Mouse (Mus musculus) brain, embryonic 14.5 days (tissue): ENCODE data around the gene BC052040.

Experiments used
- CTCF ChIP-seq: fragments of 200-500 bp; IDR thresholded peaks from 2 replicates; pipeline ENCODE4 v1.5.1; 2012; ENCODE audit warnings: inconsistent platforms, mild to moderate bottlenecking, moderate library complexity, borderline replicate concordance; ENCODE audit not compliant: insufficient read depth, insufficient read length; ENCODE audit errors: extremely low read depth
- POLR2A ChIP-seq: fragments of 200-500 bp; IDR thresholded peaks from 2 replicates; pipeline ENCODE4 v1.6.1; 2012; ENCODE audit warnings: mild to moderate bottlenecking, inconsistent platforms, borderline replicate concordance; ENCODE audit not compliant: poor library complexity, insufficient read depth, insufficient read length, severe bottlenecking; ENCODE audit errors: extremely low read depth

- TF ChIP-seq CTCF (no peak), POLR2A (no peak)
Observed at GRCm38 (mm10) chr2:115579171-115579900, 2.2 kb upstream of the BC052040 start.
